In genomic region chr7:80828146-80828860, GRCm38 (mm10) we compare ENCODE assay signal across 9 mouse cellular contexts. TPM values are rescaled to one million over a fixed set of nuclear protein-coding genes. Genes with fewer than 3 reads are reported as not detected.
DNase-seq lines count a peak whose midpoint lies in the region; ATAC-seq and TF ChIP-seq lines count a peak whose summit lies in the region.
"Had no signal": no experiment of that assay in that cellular context is flagged by ENCODE, and none has a peak within 500 bp of the region (broad histone marks: within the 10 kb centered on the region; RNA-seq: fewer than 3 reads in every experiment).

No protein-coding gene starts in this region.

- H3K27me3 ChIP-seq in kidney, postnatal 0 days (ENCODE audit: insufficient read depth, low read length), result no peaks in the 10 kb centered on the region
- no peaks in the 10 kb centered on the region for H3K27me3 ChIP-seq in MEL (ENCODE audit: control insufficient read depth in 1 of 2, insufficient read depth in 2 of 2, low read length in 2 of 2)
- no peaks in the 10 kb centered on the region for H3K27me3 ChIP-seq in heart, postnatal 0 days (ENCODE audit: control insufficient read depth, insufficient read depth, low read length)
- no peaks in the 10 kb centered on the region for H3K27me3 ChIP-seq in splenic B cell, adult 2 months (ENCODE audit: control insufficient read depth, insufficient read depth, low read length, poor library complexity, severe bottlenecking)
- H3K27me3 ChIP-seq: limb, embryonic 13.5 days had no signal

- H3K27ac ChIP-seq in kidney, postnatal 0 days, result no peak overlapping the region
- peak overlapping the region; percentile 70 for H3K27ac ChIP-seq in MEL (ENCODE audit: control insufficient read depth, low read depth, low read length)
- H3K27ac ChIP-seq in heart, postnatal 0 days (ENCODE audit: low read depth), result no peak overlapping the region
- H3K27ac ChIP-seq: limb, embryonic 13.5 days had no signal

- TF ChIP-seq POLR2A in MEL (IDR thresholded peaks at IDR 0.05; ENCODE audit: control insufficient read depth in 1 of 2, insufficient read depth in 1 of 2, low read depth in 1 of 2, low read length in 2 of 2, poor library complexity in 1 of 2), result no peak

- H3K36me3 ChIP-seq in kidney, postnatal 0 days (ENCODE audit: insufficient read depth, low read length), result no peaks in the 10 kb centered on the region
- peaks cover 0 to 21% of the 10 kb centered on the region in 2 experiments; a peak in 2 of 4 replicates for H3K36me3 ChIP-seq in MEL (ENCODE audit: control insufficient read depth in 1 of 2, insufficient read depth in 2 of 2, low read length in 2 of 2)
- H3K36me3 ChIP-seq in heart, postnatal 0 days (replicated peaks; ENCODE audit: control insufficient read depth, insufficient read depth, low read length), result no peaks in the 10 kb centered on the region
- H3K36me3 ChIP-seq in splenic B cell, adult 2 months (ENCODE audit: control insufficient read depth, insufficient read depth, low read length, poor library complexity, severe bottlenecking), result no peaks in the 10 kb centered on the region
- H3K36me3 ChIP-seq: limb, embryonic 13.5 days had no signal

- 66% methylated on average over 18 of the region's 18 CpGs for WGBS in kidney, postnatal 0 days
- WGBS in heart, postnatal 0 days, result 64% methylated on average over 18 of the region's 18 CpGs

- no peak for TF ChIP-seq RAD21 in MEL (IDR thresholded peaks at IDR 0.05; ENCODE audit: low read depth, low read length)

- H3K9ac ChIP-seq in kidney, postnatal 0 days (ENCODE audit: low read depth, low read length), result no peak overlapping the region
- peak overlapping the region; percentile 23; the same call in 1 of the 2 replicates for H3K9ac ChIP-seq in MEL (ENCODE audit: control insufficient read depth, low read depth, low read length, poor library complexity, severe bottlenecking)
- H3K9ac ChIP-seq in heart, postnatal 0 days (replicated peaks; ENCODE audit: low read depth, low read length), result no peak overlapping the region
- H3K9ac ChIP-seq: limb, embryonic 13.5 days had no signal

- no peaks in the 10 kb centered on the region for H3K9me3 ChIP-seq in kidney, postnatal 0 days (replicated peaks; ENCODE audit: low read length)
- H3K9me3 ChIP-seq in MEL (replicated peaks; ENCODE audit: insufficient read depth, low read length), result no peaks in the 10 kb centered on the region
- H3K9me3 ChIP-seq in heart, postnatal 0 days (replicated peaks; ENCODE audit: control insufficient read depth, low read length), result no peaks in the 10 kb centered on the region
- H3K9me3 ChIP-seq: limb, embryonic 13.5 days had no signal

- peak; percentile 48 to 58; a peak in 3 of 4 replicates for TF ChIP-seq EP300 in MEL (IDR thresholded peaks at IDR 0.05; ENCODE audit: low read depth in 1 of 2, low read length in 2 of 2)
- TF ChIP-seq EP300 in heart, postnatal 0 days (IDR thresholded peaks at IDR 0.05; ENCODE audit: low read depth), result no peak

- H3K79me2 ChIP-seq in MEL (ENCODE audit: control insufficient read depth, insufficient read depth, low read length, poor library complexity), result no peaks in the 10 kb centered on the region; the same call in 1 of the 2 replicates

- H3K4me2 ChIP-seq in kidney, postnatal 0 days (ENCODE audit: low read length), result no peak overlapping the region
- no peak overlapping the region for H3K4me2 ChIP-seq in heart, postnatal 0 days (ENCODE audit: low read depth, low read length)
- H3K4me2 ChIP-seq: limb, embryonic 13.5 days had no signal

- no peak for TF ChIP-seq CTCF in kidney, postnatal 0 days (IDR thresholded peaks at IDR 0.05; ENCODE audit: low read depth)
- no peak for TF ChIP-seq CTCF in MEL (IDR thresholded peaks at IDR 0.05 in 2 of 3, conservative IDR thresholded peaks at IDR 0.05 in 1 of 3; ENCODE audit: control insufficient read depth in 1 of 3, insufficient read depth in 1 of 3, low read depth in 2 of 3, low read length in 3 of 3, poor library complexity in 1 of 3, severe bottlenecking in 1 of 3)
- TF ChIP-seq CTCF in heart, postnatal 0 days (IDR thresholded peaks at IDR 0.05; ENCODE audit: low read depth), result no peak

- no peak overlapping the region for H3K4me3 ChIP-seq in kidney, postnatal 0 days (replicated peaks; ENCODE audit: low read depth, low read length)
- H3K4me3 ChIP-seq in MEL (ENCODE audit: control insufficient read depth in 1 of 2, insufficient read depth in 1 of 2, low read depth in 2 of 2, low read length in 2 of 2), result peak overlapping the region in 1 of 2 experiments; percentile 12; a peak in 1 of 4 replicates
- no peak overlapping the region for H3K4me3 ChIP-seq in heart, postnatal 0 days (ENCODE audit: low read depth, low read length)
- H3K4me3 ChIP-seq: limb, embryonic 13.5 days had no signal

- no peaks in the 10 kb centered on the region; the same call in 1 of the 2 replicates for H3K4me1 ChIP-seq in kidney, postnatal 0 days (replicated peaks; ENCODE audit: insufficient read depth, low read length)
- peaks cover 12 to 26% of the 10 kb centered on the region in 2 experiments for H3K4me1 ChIP-seq in MEL (ENCODE audit: control insufficient read depth in 1 of 2, insufficient read depth in 2 of 2, low read length in 2 of 2)
- peaks cover 27% of the 10 kb centered on the region; the same call in 1 of the 2 replicates for H3K4me1 ChIP-seq in heart, postnatal 0 days (ENCODE audit: control insufficient read depth, insufficient read depth)

- no peak for ATAC-seq in kidney, postnatal 0 days (replicated peaks; ENCODE audit: low FRiP score, low read depth)
- ATAC-seq in heart, postnatal 0 days (ENCODE audit: insufficient read depth, low read depth), result no peak

- peak; percentile 75 for DNase-seq in kidney, postnatal 0 days (ENCODE audit: low spot score)
- DNase-seq in kidney, adult 9 months, result no peak
- DNase-seq in MEL (ENCODE audit: low read depth, low spot score), result peak; percentile 83
- DNase-seq in heart, postnatal 0 days (ENCODE audit: low spot score), result peak; percentile 35
- peak; percentile 32 for DNase-seq in splenic B cell, adult 2 months (ENCODE audit: low read depth, low spot score)
- DNase-seq in ovary, postnatal 10 days (ENCODE audit: low spot score), result no peak
- DNase-seq in spleen, postnatal 10 days (ENCODE audit: low spot score in 2 of 2), result no peak
- no peak for DNase-seq in frontal cortex, postnatal 14 days (ENCODE audit: low spot score in 2 of 2)

TF ChIP-seq in MEL, 35 proteins besides CTCF, POLR2A, EP300 and RAD21:
- TF ChIP-seq SIN3A (IDR thresholded peaks at IDR 0.05; ENCODE audit: low read length) (peak; percentile 72), RCOR1 (IDR thresholded peaks at IDR 0.05; ENCODE audit: low read depth, low read length) (0 out of 2 replicates have a peak, but pooled peaks have one; percentile 14), ETS1 (IDR thresholded peaks at IDR 0.05; ENCODE audit: low read depth, low read length) (peak; percentile 79; the same call in 1 of the 2 replicates), ZKSCAN1 (IDR thresholded peaks at IDR 0.05; ENCODE audit: low read depth, low read length) (no peak), TAL1 (IDR thresholded peaks at IDR 0.05; ENCODE audit: low read length) (no peak), MYB (IDR thresholded peaks at IDR 0.05; ENCODE audit: low read depth, low read length) (peak; percentile 52; the same call in 1 of the 2 replicates), JUND (IDR thresholded peaks at IDR 0.05; ENCODE audit: low read depth, low read length) (peak; percentile 84; the same call in 1 of the 2 replicates)

RNA-seq across cellular contexts. Expression of gene Iqgap1, which starts 2.5 kb away (rescaled TPM):
- polyA plus RNA-seq in kidney, postnatal 0 days (2015; fragmentation: Nextera tagmentation; extraction: Ambion mirVana), result 77.0 and 83.7 TPM in 2 replicates
- total RNA-seq in MEL (2012; rRNA removed), result 20.6 and 29.4 TPM in 2 replicates
- 10 to 100 TPM; 58.8 to 87.9 TPM for polyA plus RNA-seq in MEL (2012; ENCODE audit: insufficient read depth in 1 of 2, insufficient read length in 2 of 2, low read depth in 1 of 2, low replicate concordance in 2 of 2, missing spikeins in 1 of 2)
- total RNA-seq in heart, postnatal 0 days (2014; rRNA removed; ENCODE audit: low replicate concordance), result 39.8 and 88.5 TPM in 2 replicates
- 22.6 and 23.6 TPM in 2 replicates for polyA plus RNA-seq in heart, postnatal 0 days (2015; fragmentation: Nextera tagmentation; extraction: Ambion mirVana)

RNA-seq across cellular contexts. Expression of gene Zscan2, which starts 32.4 kb away (rescaled TPM):
- 2.7 TPM in 2 replicates for polyA plus RNA-seq in kidney, postnatal 0 days (2015; fragmentation: Nextera tagmentation; extraction: Ambion mirVana)
- 1.1 and 1.2 TPM in 2 replicates for total RNA-seq in MEL (2012; rRNA removed)
- 1 to 10 TPM in 1 of 2 experiments, not detected in 1; 2.4 TPM for polyA plus RNA-seq in MEL (2012; ENCODE audit: insufficient read depth in 1 of 2, insufficient read length in 2 of 2, low read depth in 1 of 2, low replicate concordance in 2 of 2, missing spikeins in 1 of 2)
- 3.7 and 22.0 TPM in 2 replicates for total RNA-seq in heart, postnatal 0 days (2014; rRNA removed; ENCODE audit: low replicate concordance)
- polyA plus RNA-seq in heart, postnatal 0 days (2015; fragmentation: Nextera tagmentation; extraction: Ambion mirVana), result 1.3 and 2.0 TPM in 2 replicates

Comparison
In these comparisons a context has a peak if more than half of its experiments do, and no peak if none do; other contexts are left out.
1. DNase-seq: peak in kidney, postnatal 0 days (single experiment), MEL (single experiment), heart, postnatal 0 days (single experiment) and splenic B cell, adult 2 months (single experiment); none in kidney, adult 9 months (single experiment), ovary, postnatal 10 days (single experiment), spleen, postnatal 10 days (0 of 2) and frontal cortex, postnatal 14 days (0 of 2).